ENCODE assay signal across 25 mouse cellular contexts in genomic region chr12:57554091-57554490, GRCm38 (mm10). TPM values are rescaled to one million over a fixed set of nuclear protein-coding genes. Genes with fewer than 3 reads are reported as not detected.
DNase-seq lines count a peak whose midpoint lies in the region; ATAC-seq lines count a peak whose summit lies in the region.
"Had no signal": no experiment of that assay in that cellular context is flagged by ENCODE, and none has a peak within 500 bp of the region (broad histone marks: within the 10 kb centered on the region; RNA-seq: fewer than 3 reads in every experiment).

No protein-coding gene starts in this region.

- H3K4me2 ChIP-seq in forebrain, embryonic 11.5 days (ENCODE audit: low read depth, low read length, severe bottlenecking), result no peak overlapping the region
- H3K4me2 ChIP-seq in forebrain, embryonic 14.5 days (ENCODE audit: low read length), result no peak overlapping the region
- H3K4me2 ChIP-seq in midbrain, embryonic 11.5 days, result no peak overlapping the region

- H3K9me3 ChIP-seq in forebrain, embryonic 11.5 days (ENCODE audit: control insufficient read depth, low read length), result no peaks in the 10 kb centered on the region
- H3K9me3 ChIP-seq in forebrain, embryonic 14.5 days (replicated peaks; ENCODE audit: control insufficient read depth, low read length), result no peaks in the 10 kb centered on the region
- H3K9me3 ChIP-seq in midbrain, embryonic 11.5 days (ENCODE audit: control insufficient read depth, low read length), result no peaks in the 10 kb centered on the region
- H3K9me3 ChIP-seq in midbrain, embryonic 10.5 days (replicated peaks), result no peaks in the 10 kb centered on the region
- H3K9me3 ChIP-seq: G1E had no signal

- H3K27me3 ChIP-seq in forebrain, embryonic 11.5 days (ENCODE audit: control insufficient read depth, insufficient read depth, low read length), result peaks cover 65% of the 10 kb centered on the region
- peaks cover 66% of the 10 kb centered on the region for H3K27me3 ChIP-seq in forebrain, embryonic 14.5 days (replicated peaks; ENCODE audit: control insufficient read depth, insufficient read depth, low read length)
- peaks cover 64% of the 10 kb centered on the region for H3K27me3 ChIP-seq in midbrain, embryonic 11.5 days (ENCODE audit: control insufficient read depth, insufficient read depth, low read length)
- peaks cover 80% of the 10 kb centered on the region for H3K27me3 ChIP-seq in midbrain, embryonic 10.5 days (ENCODE audit: low read depth, poor library complexity, severe bottlenecking)
- H3K27me3 ChIP-seq: CH12.LX had no signal

- WGBS in forebrain, embryonic 11.5 days, result 28% methylated on average over 3 of the region's 3 CpGs
- WGBS in forebrain, embryonic 14.5 days, result 30% methylated on average over 3 of the region's 3 CpGs
- WGBS in midbrain, embryonic 11.5 days, result 29% methylated on average over 3 of the region's 3 CpGs
- WGBS in midbrain, embryonic 10.5 days, result 32% methylated on average over 3 of the region's 3 CpGs

- no peak for ATAC-seq in forebrain, embryonic 11.5 days (replicated peaks; ENCODE audit: low FRiP score)
- ATAC-seq in forebrain, embryonic 14.5 days, result no peak
- no peak for ATAC-seq in midbrain, embryonic 11.5 days (ENCODE audit: low FRiP score)
- ATAC-seq: activated CD4-positive, CD25-positive, alpha-beta regulatory T cell, adult 4 months; CD4-positive, CD25-positive, alpha-beta regulatory T cell, adult 4 months; Patski had no signal

- H3K36me3 ChIP-seq in forebrain, embryonic 11.5 days (ENCODE audit: control insufficient read depth, insufficient read depth, low read length), result no peaks in the 10 kb centered on the region
- no peaks in the 10 kb centered on the region for H3K36me3 ChIP-seq in forebrain, embryonic 14.5 days (ENCODE audit: control insufficient read depth, insufficient read depth, low read length)
- no peaks in the 10 kb centered on the region for H3K36me3 ChIP-seq in midbrain, embryonic 11.5 days (ENCODE audit: control insufficient read depth, insufficient read depth, low read length)
- no peaks in the 10 kb centered on the region for H3K36me3 ChIP-seq in midbrain, embryonic 10.5 days
- H3K36me3 ChIP-seq: G1E had no signal

- peaks cover 3% of the 10 kb centered on the region; the same call in 1 of the 2 replicates for H3K4me1 ChIP-seq in forebrain, embryonic 11.5 days (replicated peaks; ENCODE audit: control insufficient read depth, insufficient read depth, low read length)
- no peaks in the 10 kb centered on the region for H3K4me1 ChIP-seq in forebrain, embryonic 14.5 days (ENCODE audit: control insufficient read depth, insufficient read depth, low read length)
- H3K4me1 ChIP-seq in midbrain, embryonic 11.5 days (ENCODE audit: control insufficient read depth, insufficient read depth, low read length), result peaks cover 7% of the 10 kb centered on the region; the same call in 1 of the 2 replicates
- peaks cover 20% of the 10 kb centered on the region for H3K4me1 ChIP-seq in midbrain, embryonic 10.5 days

- no peak overlapping the region for H3K9ac ChIP-seq in forebrain, embryonic 11.5 days (ENCODE audit: low read length)
- no peak overlapping the region for H3K9ac ChIP-seq in forebrain, embryonic 14.5 days (ENCODE audit: low read length)
- H3K9ac ChIP-seq in midbrain, embryonic 11.5 days (ENCODE audit: low read length), result no peak overlapping the region

- H3K27ac ChIP-seq in forebrain, embryonic 11.5 days (ENCODE audit: low read depth, low read length), result no peak overlapping the region
- no peak overlapping the region for H3K27ac ChIP-seq in forebrain, embryonic 14.5 days (ENCODE audit: low read depth, low read length)
- H3K27ac ChIP-seq in midbrain, embryonic 11.5 days (ENCODE audit: low read depth, low read length), result no peak overlapping the region
- no peak overlapping the region for H3K27ac ChIP-seq in midbrain, embryonic 10.5 days (replicated peaks)

- DNase-seq in forebrain, embryonic 11.5 days (ENCODE audit: low spot score), result peak; percentile 36
- no peak for DNase-seq in forebrain, embryonic 14.5 days (ENCODE audit: low spot score)
- DNase-seq in heart, adult 11 months, result peak; percentile 59
- no peak for DNase-seq in heart, postnatal 4 days
- DNase-seq in midbrain, embryonic 11.5 days (ENCODE audit: low spot score, missing footprints), result peak; percentile 78
- no peak for DNase-seq in midbrain, embryonic 10.5 days (ENCODE audit: low spot score)
- DNase-seq: adrenal gland, adult 2 months; adrenal gland, adult 8-10 months; adrenal gland, postnatal 10 days; adrenal gland, postnatal 14 days; adrenal gland, postnatal 25 days; adrenal gland, postnatal 36 days; B cell, adult 2 months; cerebellum, adult 11 months; cerebellum, adult 11-12 months; cerebellum, adult 18-20 months had no signal

- no peak overlapping the region for H3K4me3 ChIP-seq in forebrain, embryonic 11.5 days (ENCODE audit: low read depth, low read length)
- no peak overlapping the region for H3K4me3 ChIP-seq in forebrain, embryonic 14.5 days (ENCODE audit: low read depth, low read length)
- no peak overlapping the region for H3K4me3 ChIP-seq in midbrain, embryonic 11.5 days (ENCODE audit: low read depth, low read length)
- no peak overlapping the region for H3K4me3 ChIP-seq in midbrain, embryonic 10.5 days

RNA-seq across cellular contexts. Expression of gene Foxa1, which starts 7.4 kb away (rescaled TPM):
- 1.7 and 1.9 TPM in 2 replicates for polyA plus RNA-seq in forebrain, embryonic 11.5 days (2014; fragmentation: Nextera tagmentation; extraction: Ambion mirVana)
- 0.63 and 0.75 TPM in 2 replicates for polyA plus RNA-seq in forebrain, embryonic 14.5 days (2014; fragmentation: Nextera tagmentation; extraction: Ambion mirVana)
- total RNA-seq in heart, postnatal 4 days (2021), result not detected
- 6.8 and 10.5 TPM in 2 replicates for polyA plus RNA-seq in midbrain, embryonic 11.5 days (2014; fragmentation: Nextera tagmentation; extraction: Ambion mirVana)
- polyA plus RNA-seq in midbrain, embryonic 10.5 days (2016; fragmentation: Nextera tagmentation; extraction: Ambion mirVana), result 3.2 and 3.9 TPM in 2 replicates
- total RNA-seq: adrenal gland, adult 18-20 months; adrenal gland, adult 2 months; adrenal gland, adult 8-10 months; adrenal gland, postnatal 25 days; adrenal gland, postnatal 36 days; CH12.LX; MEL had no signal
- polyA plus RNA-seq: activated CD4-positive, CD25-positive, alpha-beta regulatory T cell, adult 4 months; C2C12; CD4-positive, CD25-positive, alpha-beta regulatory T cell, adult 4 months had no signal

RNA-seq across cellular contexts. Expression of gene Ttc6, which starts 9.8 kb away (rescaled TPM):
- polyA plus RNA-seq in forebrain, embryonic 11.5 days (2014; fragmentation: Nextera tagmentation; extraction: Ambion mirVana), result 0.44 and 0.57 TPM in 2 replicates
- polyA plus RNA-seq in forebrain, embryonic 14.5 days (2014; fragmentation: Nextera tagmentation; extraction: Ambion mirVana), result 0.24 and 0.61 TPM in 2 replicates
- total RNA-seq in heart, postnatal 4 days (2021), result under 1 TPM; 0.05 TPM
- 2.6 and 2.9 TPM in 2 replicates for polyA plus RNA-seq in midbrain, embryonic 11.5 days (2014; fragmentation: Nextera tagmentation; extraction: Ambion mirVana)
- polyA plus RNA-seq in midbrain, embryonic 10.5 days (2016; fragmentation: Nextera tagmentation; extraction: Ambion mirVana), result 2.1 and 2.3 TPM in 2 replicates
- total RNA-seq: adrenal gland, adult 18-20 months; adrenal gland, adult 2 months; adrenal gland, adult 8-10 months; adrenal gland, postnatal 14 days; adrenal gland, postnatal 25 days; adrenal gland, postnatal 36 days; adrenal gland, postnatal 4 days; CH12.LX; MEL had no signal
- polyA plus RNA-seq: adrenal gland, adult 2 months; C2C12; CD4-positive, CD25-positive, alpha-beta regulatory T cell, adult 4 months had no signal

Comparison
In these comparisons a context has a peak if more than half of its experiments do, and no peak if none do; other contexts are left out.
1. DNase-seq: peak in forebrain, embryonic 11.5 days (single experiment), heart, adult 11 months (single experiment) and midbrain, embryonic 11.5 days (single experiment); none in forebrain, embryonic 14.5 days (single experiment), heart, postnatal 4 days (single experiment) and midbrain, embryonic 10.5 days (single experiment).